Mouse (Mus musculus) fat pad, adult 2 months (tissue): ENCODE results near the gene Krt9.

Source experiments
- DNase-seq: peaks from one replicate; pipeline ENCODE4 v3.0.0-alpha.2; 2011; ENCODE audit warnings: low read depth, low spot score; ENCODE audit errors: extremely low read depth

Krt9 gene

GRCm38 (mm10) chr11:100155497-100156255, 37.4 kb downstream of the Krt9 start:
- no peak for DNase-seq

GRCm38 (mm10) chr11:100148615-100149330, 44.3 kb downstream of the Krt9 start, which contains the start of gene Krt19:
Gene Krt19, minus strand, starts transcription at chr11:100148665.
- DNase-seq, result no peak

- no peak for DNase-seq
Observed at GRCm38 (mm10) chr11:100147566-100148353, 45.3 kb downstream of the Krt9 start.

- no peak for DNase-seq
Observed at GRCm38 (mm10) chr11:100145858-100146560, 47.0 kb downstream of the Krt9 start.

GRCm38 (mm10) chr11:100145104-100145503, 47.9 kb downstream of the Krt9 start:
- no peak for DNase-seq

GRCm38 (mm10) chr11:100140966-100141365, 52.1 kb downstream of the Krt9 start:
- no peak for DNase-seq

- DNase-seq, result no peak
Observed at GRCm38 (mm10) chr11:100139391-100139790, 53.7 kb downstream of the Krt9 start.

GRCm38 (mm10) chr11:100138809-100139208, 54.2 kb downstream of the Krt9 start:
- DNase-seq, result no peak

GRCm38 (mm10) chr11:100137693-100138092, 55.4 kb downstream of the Krt9 start:
- no peak for DNase-seq
